Mouse (Mus musculus): ENCODE data around the gene Hoxa7.
A peak's percentile ranks its signal among the peaks of the same experiment; 100 is the strongest.

DNA sequence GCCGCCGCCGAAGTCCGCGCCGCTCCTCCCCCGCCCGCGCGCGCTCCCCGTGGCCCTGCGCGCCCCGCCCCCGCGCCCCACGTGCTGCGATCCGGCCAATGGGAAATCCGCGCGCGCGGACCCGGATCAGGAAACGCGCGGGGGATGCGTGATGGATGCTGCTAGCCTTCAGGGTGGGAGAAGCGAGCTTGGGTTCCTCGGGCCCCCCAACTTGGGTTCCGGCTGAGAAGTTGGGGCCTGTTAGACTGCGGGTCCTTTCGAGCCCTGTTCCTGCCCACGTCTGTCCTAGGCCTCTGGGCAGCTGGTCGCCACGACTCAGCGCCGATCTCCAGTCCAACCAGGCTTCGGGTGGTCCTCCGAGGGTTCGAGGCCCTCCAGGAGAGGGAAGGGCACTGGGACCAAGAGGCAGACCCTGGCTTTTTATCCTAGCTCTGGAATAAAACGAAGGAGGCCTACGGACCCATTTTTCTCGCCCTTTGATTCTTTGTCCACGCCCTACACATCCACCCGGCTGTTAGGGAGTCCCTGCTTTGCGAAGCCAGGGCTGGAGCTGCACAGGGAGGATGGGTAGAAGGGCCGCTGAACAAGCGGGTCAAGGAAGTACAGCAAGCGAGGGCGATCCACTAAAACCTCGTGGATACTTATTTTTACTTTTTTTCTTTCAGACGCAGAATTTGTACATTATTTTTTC is 29.6 kb downstream of the Hoxa7 start:
- peak; percentile 21; the same call in 1 of the 2 replicates for TF ChIP-seq POLR2A (IDR thresholded peaks at IDR 0.05; ENCODE audit: insufficient read depth, low read depth, low read length)
- no peak for TF ChIP-seq EP300 (IDR thresholded peaks at IDR 0.05; ENCODE audit: insufficient read depth, low read depth, low read length)
